In genomic region chr11:60811054-60811460, GRCm38 (mm10) we compare ENCODE assay signal across 8 mouse cellular contexts. TPM values are rescaled to one million over a fixed set of nuclear protein-coding genes. Genes with fewer than 3 reads are reported as not detected.
DNase-seq lines count a peak whose midpoint lies in the region; ATAC-seq lines count a peak whose summit lies in the region.

No protein-coding gene starts in this region.

- ATAC-seq in inflammation-experienced regulatory T-cells, adult 6 months: peak; percentile 99

- DNase-seq in adrenal gland, adult (ENCODE audit: inconsistent age in 2 of 2, low spot score in 1 of 2): peak; percentile 97 to 98
- DNase-seq in embryo, embryonic 10.5 days (ENCODE audit: low spot score): peak; percentile 96
- peak; percentile 96 for DNase-seq in gastrocnemius, postnatal 14 days
- DNase-seq in left cerebral cortex, postnatal 14 days (ENCODE audit: low spot score in 2 of 2): peak; percentile 89 to 91
- DNase-seq in mesoderm, embryonic 11.5 days (ENCODE audit: low read depth, low spot score): peak; percentile 94
- DNase-seq in right cerebral cortex, postnatal 36 days (ENCODE audit: low spot score in 2 of 2): peak; percentile 85 to 87
- DNase-seq in yolk sac, embryonic 10.5 days (ENCODE audit: low spot score): peak; percentile 99

- intact Hi-C loops in gastrocnemius, postnatal 14 days (cut with DNase I; ENCODE audit: low total_unique reads): no loop called here
- intact Hi-C loops in left cerebral cortex, postnatal 14 days (cut with DNase I): no loop called here

RNA-seq across cellular contexts. Expression of gene Shmt1, which starts 0.5 kb away (rescaled TPM):
- total RNA-seq in gastrocnemius, postnatal 14 days (2021): 10 to 100 TPM; 19.3 to 21.3 TPM
- polyA plus RNA-seq in inflammation-experienced regulatory T-cells, adult 6 months (2017; shearing (Covaris generic)): 10 to 100 TPM; 13.3 to 16.0 (median 15.6) TPM
- total RNA-seq in left cerebral cortex, postnatal 14 days (2021): 1 to 10 TPM; 1.7 to 2.8 TPM

RNA-seq across cellular contexts. Expression of gene Dhrs7b, which starts 19.4 kb away (rescaled TPM):
- total RNA-seq in gastrocnemius, postnatal 14 days (2021): 10 to 100 TPM; 16.9 to 19.9 TPM
- polyA plus RNA-seq in inflammation-experienced regulatory T-cells, adult 6 months (2017; shearing (Covaris generic)): 10 to 100 TPM; 16.1 to 20.6 (median 19.2) TPM
- total RNA-seq in left cerebral cortex, postnatal 14 days (2021): 10 to 100 TPM; 30.6 to 31.5 TPM

RNA-seq across cellular contexts. Expression of gene Smcr8, which starts 33.7 kb away (rescaled TPM):
- total RNA-seq in gastrocnemius, postnatal 14 days (2021): 10 to 100 TPM; 11.2 to 16.7 TPM
- polyA plus RNA-seq in inflammation-experienced regulatory T-cells, adult 6 months (2017; shearing (Covaris generic)): 1 to 10 TPM; 5.5 to 6.7 (median 6.3) TPM
- total RNA-seq in left cerebral cortex, postnatal 14 days (2021): 10 to 100 TPM; 25.5 to 26.5 TPM

RNA-seq across cellular contexts. Expression of gene Top3a, which starts 33.9 kb away (rescaled TPM):
- 1 to 10 TPM; 3.8 to 4.5 TPM for total RNA-seq in gastrocnemius, postnatal 14 days (2021)
- 10 to 100 TPM; 10.6 to 13.8 (median 12.5) TPM for polyA plus RNA-seq in inflammation-experienced regulatory T-cells, adult 6 months (2017; shearing (Covaris generic))
- 1 to 10 TPM; 3.4 to 3.9 TPM for total RNA-seq in left cerebral cortex, postnatal 14 days (2021)

Comparison
In these comparisons a context has a peak if more than half of its experiments do, and no peak if none do; other contexts are left out.
1. Peak in every context shown above with its lines: DNase-seq and ATAC-seq.
2. RNA of gene Shmt1, which starts 0.5 kb away (total RNA-seq): 19.3 to 21.3 TPM in gastrocnemius, postnatal 14 days; 1.7 to 2.8 TPM in left cerebral cortex, postnatal 14 days; every median in the first group is over 4 times any median in the second.